Mouse (Mus musculus): ENCODE data around the gene Cuedc1.

Cuedc1 gene

DNA sequence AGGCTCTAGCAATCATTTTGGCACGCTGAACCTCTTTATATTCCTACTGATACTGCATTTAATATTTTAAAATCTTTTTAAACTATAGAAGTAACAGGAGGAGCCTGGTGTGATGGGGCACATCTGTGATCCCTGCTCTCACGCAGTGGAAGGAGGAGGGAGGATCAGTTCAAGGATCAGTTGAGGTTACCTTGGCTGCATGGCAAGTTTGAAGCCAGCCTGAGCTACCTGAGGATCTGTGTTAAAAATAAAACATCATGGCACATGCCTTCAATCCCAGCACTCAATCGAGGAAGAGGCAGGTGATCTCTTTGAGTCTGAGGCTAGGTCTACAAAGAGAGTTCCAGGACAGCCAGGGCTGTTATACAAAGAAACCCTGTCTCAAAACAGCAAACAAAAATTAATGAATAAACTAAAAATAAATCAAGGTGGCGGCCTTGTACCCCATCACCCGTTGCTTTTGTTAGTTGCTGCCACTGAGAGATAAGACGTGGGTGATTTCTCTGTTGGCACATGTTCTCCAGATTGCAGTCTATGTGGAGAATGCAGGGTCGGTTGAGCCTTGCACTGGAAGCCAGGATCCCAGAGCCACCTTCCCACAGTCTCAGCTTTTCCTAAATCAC, 50.3 kb downstream of the Cuedc1 start:
- no peak for DNase-seq (ENCODE audit: low spot score in 2 of 2)

GRCm38 (mm10) chr11:88148638-88149279, 50.9 kb downstream of the Cuedc1 start:
- DNase-seq (ENCODE audit: low spot score in 2 of 2) = no peak

GRCm38 (mm10) chr11:88151379-88152155, 53.7 kb downstream of the Cuedc1 start:
- DNase-seq (ENCODE audit: low spot score in 2 of 2) = no peak

DNA sequence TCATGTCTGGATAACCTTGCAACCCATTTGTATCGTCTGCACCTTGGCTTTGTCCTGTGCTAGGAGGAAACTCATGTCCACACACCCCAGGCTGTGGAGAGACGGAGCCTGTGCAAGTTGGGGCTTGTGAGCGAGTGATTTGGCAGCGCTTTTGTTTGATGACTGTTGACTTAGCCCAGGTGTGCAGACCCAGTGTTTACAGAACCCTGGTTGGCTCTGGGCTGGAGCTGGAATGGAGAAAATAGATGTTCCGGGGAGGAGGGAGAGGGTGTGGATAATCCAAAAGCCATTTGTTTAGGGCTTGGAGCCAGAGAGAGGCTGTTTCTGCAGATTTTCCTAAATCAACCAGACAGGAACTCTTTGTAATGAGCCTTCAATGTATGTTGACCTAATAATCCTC, 56.0 kb downstream of the Cuedc1 start:
- peak in 1 of 2 experiments; percentile 79 for DNase-seq (ENCODE audit: low spot score in 2 of 2)

- no peak for DNase-seq (ENCODE audit: low spot score in 2 of 2)
Measured at GRCm38 (mm10) chr11:88154500-88154899, 56.6 kb downstream of the Cuedc1 start.

- DNase-seq (ENCODE audit: low spot score in 2 of 2) = no peak
Measured at GRCm38 (mm10) chr11:88155451-88155850, 57.6 kb downstream of the Cuedc1 start.

GRCm38 (mm10) chr11:88155998-88156397, 58.1 kb downstream of the Cuedc1 start:
- DNase-seq (ENCODE audit: low spot score in 2 of 2) = no peak

DNA sequence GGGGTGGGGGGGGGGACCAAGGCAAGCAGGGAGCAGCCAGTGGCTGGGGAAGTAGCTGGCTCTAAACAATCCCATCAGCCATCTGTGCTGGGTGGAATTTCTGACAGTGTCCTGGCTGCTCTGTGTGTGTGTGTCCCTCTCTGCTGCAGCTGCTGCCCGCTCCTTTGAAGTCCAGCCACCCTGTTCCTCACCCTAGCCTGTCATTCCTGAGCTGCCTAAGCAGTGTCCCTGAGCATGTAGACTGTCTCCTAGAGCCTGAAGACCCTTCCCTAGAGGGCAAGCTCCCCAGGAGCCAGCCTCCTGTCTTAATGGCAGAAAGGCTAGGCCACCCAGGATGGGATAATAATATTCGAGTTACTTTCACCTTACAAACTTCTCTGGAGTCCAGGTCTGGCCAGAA, 58.5 kb downstream of the Cuedc1 start:
- no peak for DNase-seq (ENCODE audit: low spot score in 2 of 2)

- DNase-seq (ENCODE audit: low spot score in 2 of 2) = peak in 1 of 2 experiments; percentile 66
Measured at GRCm38 (mm10) chr11:88158842-88159246, 61.0 kb downstream of the Cuedc1 start.

- no peak for DNase-seq (ENCODE audit: low spot score in 2 of 2)
Measured at GRCm38 (mm10) chr11:88159389-88159788, 61.5 kb downstream of the Cuedc1 start.

DNA sequence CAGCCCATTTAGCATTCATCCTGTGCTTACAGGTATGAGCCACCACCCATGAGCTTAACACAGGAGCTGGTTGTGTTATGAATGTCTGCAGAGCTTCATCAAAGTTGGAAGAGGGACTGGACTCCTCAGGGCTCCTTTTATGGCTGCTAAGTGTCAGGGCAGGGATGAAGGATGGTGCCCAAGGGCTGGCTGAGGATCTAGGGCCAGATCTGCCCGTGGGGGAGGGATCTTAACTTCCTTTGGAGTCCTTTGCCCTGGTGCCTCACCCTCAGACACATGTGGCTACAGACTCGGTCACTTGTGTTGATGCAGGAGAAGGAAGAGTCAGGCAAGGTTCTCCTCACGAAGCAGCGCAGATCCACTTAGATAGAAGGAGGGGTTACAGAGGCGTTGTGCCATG, 62.5 kb downstream of the Cuedc1 start:
- DNase-seq (ENCODE audit: low spot score in 2 of 2) = no peak

DNA sequence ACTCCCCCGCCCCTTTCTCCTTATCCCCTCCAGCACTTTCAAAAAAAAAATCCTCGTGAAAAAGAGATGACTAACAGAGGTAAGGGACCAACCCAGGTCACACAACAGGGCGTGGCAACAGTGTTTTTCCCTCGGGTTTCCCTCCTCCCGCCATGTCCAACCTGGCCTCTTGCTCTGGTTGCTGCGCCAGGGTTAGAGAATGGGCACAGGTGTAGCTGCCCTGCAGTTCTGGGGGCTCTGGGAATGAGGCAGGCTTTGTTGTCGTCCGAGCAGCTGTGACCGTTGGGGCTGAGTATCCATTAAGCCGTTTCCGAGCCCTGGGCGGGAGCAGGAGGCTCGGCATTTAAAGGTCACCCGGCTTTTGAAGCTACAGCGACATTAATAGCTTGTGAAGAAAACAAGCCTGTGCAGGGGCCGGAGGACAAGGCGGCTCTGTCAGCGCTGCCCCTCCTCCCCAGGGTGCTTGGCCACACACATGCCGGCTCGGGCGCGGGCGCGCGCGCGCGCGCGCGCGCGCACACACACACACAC, 63.3 kb downstream of the Cuedc1 start:
- DNase-seq (ENCODE audit: low spot score in 2 of 2) = peak; percentile 66 to 82

DNA sequence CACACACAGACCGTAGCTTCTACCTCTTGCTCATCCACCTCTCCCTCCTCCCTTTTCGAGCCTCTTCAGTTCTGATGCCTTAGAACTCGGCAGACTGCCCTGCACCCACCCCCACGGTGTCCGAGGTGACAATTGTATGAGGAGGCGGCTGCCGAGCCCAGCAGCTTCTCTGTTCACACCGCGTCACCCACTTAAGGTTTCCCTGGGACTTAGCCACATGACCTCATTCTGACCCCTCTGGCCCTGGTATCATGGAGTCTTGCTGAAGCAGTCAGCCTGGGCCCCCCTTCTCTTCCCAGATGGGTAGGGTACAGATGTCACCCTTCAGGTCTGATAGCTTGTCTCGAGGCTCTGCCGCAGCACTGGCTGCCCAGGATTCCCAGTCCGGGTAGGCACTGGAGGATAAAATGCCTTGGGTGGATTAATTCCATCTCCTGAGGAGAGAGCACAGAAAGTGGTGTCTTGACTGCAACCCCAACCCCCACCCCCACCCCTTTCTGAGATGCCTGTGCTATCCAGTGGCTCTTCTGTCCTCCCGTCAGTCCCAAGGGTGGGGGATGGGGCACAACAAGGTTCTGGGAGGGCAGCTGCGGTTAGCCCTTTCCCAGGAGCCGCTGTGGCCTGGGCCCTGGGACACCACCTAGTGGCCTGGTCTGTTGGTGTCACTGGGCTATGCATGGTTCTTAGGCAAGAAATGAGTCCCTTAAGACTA, 63.9 kb downstream of the Cuedc1 start:
- DNase-seq (ENCODE audit: low spot score in 2 of 2) = peak; percentile 77 to 86

GRCm38 (mm10) chr11:88162740-88163139, 64.9 kb downstream of the Cuedc1 start:
- no peak for DNase-seq (ENCODE audit: low spot score in 2 of 2)

GRCm38 (mm10) chr11:88164213-88164723, 66.4 kb downstream of the Cuedc1 start:
- DNase-seq (ENCODE audit: low spot score in 2 of 2) = no peak

DNA sequence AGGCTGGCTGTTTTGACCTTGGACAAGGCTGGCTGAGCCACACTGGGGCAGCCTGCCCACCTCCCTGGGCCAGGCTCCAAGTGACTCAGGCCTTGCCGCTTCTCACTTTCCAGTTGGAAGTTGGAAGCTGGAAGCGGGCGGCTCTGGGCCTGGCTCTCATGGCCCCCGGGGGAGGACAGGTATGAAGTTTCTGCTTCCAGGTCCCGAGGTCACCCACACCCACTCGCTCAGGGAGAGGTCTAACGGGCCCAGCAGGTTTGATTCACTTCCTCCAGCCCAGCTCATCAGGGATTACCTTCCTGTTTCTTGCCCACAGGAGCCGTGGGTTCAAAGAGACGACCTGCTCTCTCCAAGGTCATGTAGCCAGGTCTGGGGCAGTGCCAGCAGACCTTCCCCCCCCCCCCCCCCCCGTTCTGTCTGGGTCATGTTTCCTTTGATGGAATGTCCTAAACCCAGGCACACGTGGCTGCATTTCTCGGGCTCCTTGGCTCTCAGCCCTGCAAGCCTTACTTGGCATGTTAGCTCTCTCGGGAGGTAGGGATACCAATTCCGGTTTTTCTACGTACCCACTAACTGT, 67.0 kb downstream of the Cuedc1 start:
- DNase-seq (ENCODE audit: low spot score in 2 of 2) = peak in 1 of 2 experiments; percentile 78

- no peak for DNase-seq (ENCODE audit: low spot score in 2 of 2)
Measured at GRCm38 (mm10) chr11:88165683-88166364, 68.0 kb downstream of the Cuedc1 start.

DNA sequence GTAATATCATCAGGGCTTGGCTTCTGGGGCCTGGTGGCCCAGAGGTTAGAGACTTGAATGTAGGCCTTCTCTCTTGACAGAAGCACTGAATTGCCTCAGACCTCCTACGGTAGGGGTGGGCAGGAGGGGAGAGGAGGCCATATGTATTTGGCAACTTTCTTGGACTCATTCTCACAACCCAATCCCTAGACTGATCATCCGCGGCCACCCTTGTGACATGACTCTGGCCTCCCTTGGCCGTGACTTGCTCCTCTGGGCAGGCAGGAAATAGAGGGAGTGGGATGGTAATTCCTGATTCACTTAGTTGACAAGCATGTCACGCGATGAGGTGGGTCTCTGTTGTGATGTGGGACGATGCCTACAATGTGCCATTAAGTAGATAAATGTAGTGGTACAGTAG, 68.6 kb downstream of the Cuedc1 start:
- DNase-seq (ENCODE audit: low spot score in 2 of 2) = no peak

- DNase-seq (ENCODE audit: low spot score in 2 of 2) = no peak
Measured at GRCm38 (mm10) chr11:88168611-88169010, 70.8 kb downstream of the Cuedc1 start.

DNA sequence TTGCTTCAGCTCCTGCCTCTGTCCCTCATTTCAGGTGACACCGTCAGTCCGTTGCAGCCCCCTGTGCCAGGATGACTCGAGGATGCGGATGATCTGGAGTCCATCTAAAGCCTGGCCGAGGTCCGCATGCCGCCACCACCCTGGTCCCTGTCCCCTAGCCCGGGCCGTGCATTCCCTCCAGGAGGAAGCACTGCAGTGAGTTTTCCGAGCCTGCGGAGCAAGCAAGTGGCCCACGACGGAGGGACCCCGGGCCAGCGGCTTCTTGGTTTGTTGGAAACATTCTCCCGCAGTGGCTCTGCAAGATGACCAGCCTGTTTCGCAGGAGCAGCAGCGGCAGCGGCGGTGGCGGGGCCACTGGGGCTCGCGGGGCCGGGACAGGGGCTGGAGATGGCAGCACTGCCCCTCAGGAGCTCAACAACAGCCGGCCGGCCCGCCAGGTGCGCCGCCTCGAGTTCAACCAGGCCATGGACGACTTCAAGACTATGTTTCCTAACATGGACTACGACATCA, 71.7 kb downstream of the Cuedc1 start:
- no peak for DNase-seq (ENCODE audit: low spot score in 2 of 2)

DNA sequence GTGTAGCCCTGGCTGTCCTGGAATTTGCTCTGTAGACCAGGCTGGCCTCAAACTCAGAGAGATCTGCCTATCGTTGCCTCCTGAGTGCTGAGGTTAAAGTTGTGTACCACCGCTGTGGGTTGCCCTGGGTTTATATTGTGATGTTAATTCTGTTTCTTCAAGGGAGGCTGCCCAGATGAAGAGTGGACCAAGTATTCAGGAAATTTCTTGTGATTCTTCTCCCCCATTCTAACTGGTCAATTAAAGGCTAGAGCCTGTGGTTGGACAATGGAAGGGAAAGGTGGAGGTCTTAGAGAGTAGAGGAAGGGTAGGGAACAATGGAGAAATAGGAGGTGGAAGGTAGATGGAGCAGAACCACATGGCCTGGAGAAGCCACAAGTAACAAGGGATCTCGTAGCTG, 72.7 kb downstream of the Cuedc1 start:
- DNase-seq (ENCODE audit: low spot score in 2 of 2) = no peak
